Mouse (Mus musculus) effector memory CD4-positive, alpha-beta T cell, adult 7 months (primary cell): ENCODE results near the gene Taar7d. TPM values are rescaled to one million over a fixed set of nuclear protein-coding genes. Genes with fewer than 3 reads are reported as not detected.

ENCODE experiments used
- polyA plus RNA-seq: library from polyadenylated mRNA; unstranded; fragments of 100-300 nt; shearing (Covaris generic); gene quantifications from one replicate; pipeline ENCODE4 v1.2.1, GENCODE M21; 2017

The Taar7d gene
- polyA plus RNA-seq, result not detected

DNA sequence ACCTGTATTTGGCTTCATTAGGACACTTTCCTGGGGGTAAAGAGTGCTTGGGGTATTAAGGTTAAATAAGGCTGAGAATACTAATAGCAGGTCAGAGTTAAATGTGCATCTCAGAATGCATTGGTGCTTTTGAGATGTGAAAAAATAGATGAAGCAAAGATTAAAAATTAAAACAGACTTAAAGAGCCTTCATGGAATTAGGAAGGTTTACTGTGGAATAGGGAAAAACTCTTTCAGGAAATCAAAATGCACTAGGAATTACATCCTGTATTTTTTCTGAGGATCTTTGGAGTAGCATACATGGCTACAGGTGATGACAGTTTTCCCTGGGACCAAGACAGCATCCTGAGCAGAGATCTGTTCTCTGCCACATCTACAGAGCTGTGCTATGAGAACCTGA, at the start of gene Taar7d:
Taar7d (plus strand) TSS at position 301 of the 400 bp plus-strand sequence.

DNA sequence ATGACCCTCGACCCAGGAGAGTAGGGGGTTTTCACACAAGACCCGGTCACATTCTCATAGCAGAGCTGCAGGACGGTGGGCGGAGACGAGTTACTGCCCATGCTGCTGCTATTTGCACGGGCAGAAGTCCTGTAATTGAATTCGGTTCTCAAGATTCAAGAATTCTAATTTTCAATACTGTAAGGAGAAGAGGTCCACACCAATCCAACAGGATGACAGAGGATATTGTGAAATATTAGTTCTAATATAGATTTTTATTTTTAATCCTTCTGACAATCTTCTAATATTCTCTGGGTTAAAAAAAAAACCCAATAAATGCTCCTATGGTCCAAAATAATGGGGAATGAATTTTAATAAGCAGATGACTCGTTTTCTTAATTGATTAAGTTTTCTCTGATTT, 41.5 kb upstream of the Taar7d start, which contains the start of gene Taar6:
Taar6 (minus strand) TSS at position 101 of the 400 bp plus-strand sequence.

DNA sequence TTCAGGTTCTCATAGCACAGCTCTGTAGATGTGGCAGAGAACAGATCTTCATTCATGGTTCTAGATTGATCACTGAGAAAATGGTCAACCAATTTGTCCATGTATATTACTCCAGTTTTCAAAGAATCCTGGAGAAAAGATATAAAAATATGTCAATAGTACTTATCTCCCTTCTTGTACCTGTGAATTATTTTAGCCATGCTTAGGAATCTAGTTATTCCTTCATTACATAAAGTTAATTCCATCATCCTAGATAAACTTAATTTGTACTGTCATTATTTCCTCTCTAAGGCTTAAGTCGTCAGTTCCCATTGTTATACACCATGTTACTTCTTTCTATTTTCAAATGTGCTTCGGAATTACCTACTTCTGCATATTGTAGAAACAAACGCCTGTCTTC, 33.6 kb upstream of the Taar7d start, which contains the start of gene Taar7a:
Taar7a (minus strand) TSS at position 101 of the 400 bp plus-strand sequence.

DNA sequence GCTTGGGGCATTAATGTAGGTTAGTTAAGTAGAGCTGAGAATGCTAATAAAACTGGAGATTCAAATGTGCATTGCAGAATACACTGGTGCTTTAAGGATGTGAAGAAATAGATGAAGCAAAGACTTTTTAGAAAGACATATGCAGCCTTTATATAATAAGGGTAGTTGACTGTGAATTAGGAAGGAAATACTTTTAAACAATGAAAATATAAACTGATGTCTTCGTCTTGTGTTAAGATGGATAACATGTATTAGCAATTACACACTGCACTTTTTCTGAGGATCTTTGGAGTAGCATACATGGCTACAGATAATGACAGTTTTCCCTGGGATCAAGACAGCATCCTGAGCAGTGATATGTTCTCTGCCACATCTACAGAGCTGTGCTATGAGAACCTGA, 27.4 kb upstream of the Taar7d start, which contains the start of gene Taar7b:
Taar7b (plus strand) TSS at position 301 of the 400 bp plus-strand sequence.

DNA sequence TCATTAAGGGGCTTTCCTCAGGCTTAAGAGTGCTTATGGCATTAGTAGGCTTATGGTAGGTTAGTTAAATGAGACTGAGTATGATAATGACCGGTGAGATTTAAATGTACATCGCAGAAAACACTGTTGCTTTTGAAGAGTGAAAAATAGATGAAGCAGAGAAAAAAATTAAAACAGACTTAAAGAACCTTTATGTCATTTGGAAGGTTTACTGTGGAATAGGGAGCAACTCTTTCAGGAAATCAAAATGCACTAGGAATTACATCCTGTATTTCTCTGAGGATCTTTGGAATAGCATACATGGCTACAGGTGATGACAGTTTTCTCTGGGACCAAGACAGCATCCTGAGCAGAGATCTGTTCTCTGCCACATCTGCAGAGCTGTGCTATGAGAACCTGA, 10.3 kb downstream of the Taar7d start, which contains the start of gene Taar7e:
Taar7e (plus strand) TSS at position 301 of the 400 bp plus-strand sequence.

DNA sequence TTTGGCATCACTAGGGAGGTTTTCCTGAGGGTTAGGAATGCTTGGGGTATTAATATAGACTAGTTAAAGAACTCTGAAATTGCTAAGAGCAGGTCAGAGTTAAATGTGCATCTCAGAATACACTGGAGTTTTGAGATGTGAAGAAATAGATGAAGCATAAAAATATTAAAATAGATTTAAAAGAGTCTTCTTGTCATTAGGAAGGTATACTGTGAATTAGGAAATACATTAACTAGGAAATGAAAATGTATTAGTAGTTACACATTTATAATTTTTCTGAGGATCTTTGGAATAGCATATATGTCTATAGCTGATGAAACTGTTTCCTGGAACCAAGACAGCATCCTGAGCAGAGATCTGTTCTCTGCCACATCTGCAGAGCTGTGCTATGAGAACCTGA, 22.2 kb downstream of the Taar7d start, which contains the start of gene Taar7f:
Taar7f (plus strand) TSS at position 301 of the 400 bp plus-strand sequence.

DNA sequence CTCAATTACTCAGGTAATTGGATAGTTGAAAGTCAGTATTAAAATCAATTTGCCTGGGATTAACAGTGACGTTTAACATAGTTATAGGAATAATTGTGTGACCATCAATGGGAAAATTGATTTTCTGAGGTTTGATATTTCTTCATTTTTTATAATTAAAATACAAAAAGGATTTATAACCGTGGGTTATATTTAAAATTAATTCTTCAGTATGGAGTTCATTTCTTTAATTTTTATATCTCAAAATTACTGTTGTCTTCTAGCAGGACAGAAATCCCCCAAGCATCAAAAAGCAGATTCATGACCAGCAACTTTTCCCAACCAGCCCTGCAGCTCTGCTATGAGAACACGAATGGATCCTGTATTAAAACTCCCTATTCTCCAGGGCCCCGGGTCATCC, 49.2 kb downstream of the Taar7d start, which contains the start of gene Taar8a:
Taar8a (plus strand) TSS at position 301 of the 400 bp plus-strand sequence.

Other genes with a start within 250 kb of the Taar7d start
- 50.4 TPM for gene Rps12, start 239.9 kb upstream of the Taar7d start, polyA plus RNA-seq
- gene Slc18b1, start 230.2 kb upstream of the Taar7d start, polyA plus RNA-seq, result not detected
- gene Vnn3, start 175.8 kb upstream of the Taar7d start, polyA plus RNA-seq, result 0.28 TPM
- gene Vnn1, start 132.5 kb upstream of the Taar7d start, polyA plus RNA-seq, result not detected
- gene Taar1, start 106.9 kb upstream of the Taar7d start, polyA plus RNA-seq, result not detected
- gene Taar2, start 88.7 kb upstream of the Taar7d start, polyA plus RNA-seq, result not detected
- gene Taar3, start 77.7 kb upstream of the Taar7d start, polyA plus RNA-seq, result not detected
- not detected for gene Taar4, start 66.7 kb upstream of the Taar7d start, polyA plus RNA-seq
- gene Taar5, start 56.5 kb upstream of the Taar7d start, polyA plus RNA-seq, result not detected
- not detected for gene Taar6, start 41.6 kb upstream of the Taar7d start, polyA plus RNA-seq
- not detected for gene Taar7a, start 33.7 kb upstream of the Taar7d start, polyA plus RNA-seq
- gene Taar7b, start 27.3 kb upstream of the Taar7d start, polyA plus RNA-seq, result not detected
- not detected for gene Taar7e, start 10.4 kb downstream of the Taar7d start, polyA plus RNA-seq
- gene Taar7f, start 22.3 kb downstream of the Taar7d start, polyA plus RNA-seq, result not detected
- gene Taar8a, start 49.3 kb downstream of the Taar7d start, polyA plus RNA-seq, result 0.38 TPM
- gene Taar8b, start 65.1 kb downstream of the Taar7d start, polyA plus RNA-seq, result not detected
- gene Taar8c, start 74.7 kb downstream of the Taar7d start, polyA plus RNA-seq, result not detected
- gene Taar9, start 82.3 kb downstream of the Taar7d start, polyA plus RNA-seq, result not detected
- 19.9 TPM for gene Stx7, start 122.1 kb downstream of the Taar7d start, polyA plus RNA-seq
- not detected for gene Moxd1, start 196.3 kb downstream of the Taar7d start, polyA plus RNA-seq